Mouse (Mus musculus) G1E-ER4 (cell line): Measurements from ENCODE around the gene Tmem269. TPM values are rescaled to one million over a fixed set of nuclear protein-coding genes. Genes with fewer than 3 reads are reported as not detected.

Source experiments
- GATA1 ChIP-seq: IDR thresholded peaks from one replicate; pipeline ENCODE4 v1.8.0; 2012; ENCODE audit warnings: low read length, inconsistent platforms
- polyA plus RNA-seq: library from polyadenylated mRNA; stranded (reverse); fragments of >175 nt; gene quantifications from 2 replicates; pipeline ENCODE4 v1.2.3, GENCODE M21; 2012

Tmem269 gene
- polyA plus RNA-seq, 1 experiment, result not detected

DNA sequence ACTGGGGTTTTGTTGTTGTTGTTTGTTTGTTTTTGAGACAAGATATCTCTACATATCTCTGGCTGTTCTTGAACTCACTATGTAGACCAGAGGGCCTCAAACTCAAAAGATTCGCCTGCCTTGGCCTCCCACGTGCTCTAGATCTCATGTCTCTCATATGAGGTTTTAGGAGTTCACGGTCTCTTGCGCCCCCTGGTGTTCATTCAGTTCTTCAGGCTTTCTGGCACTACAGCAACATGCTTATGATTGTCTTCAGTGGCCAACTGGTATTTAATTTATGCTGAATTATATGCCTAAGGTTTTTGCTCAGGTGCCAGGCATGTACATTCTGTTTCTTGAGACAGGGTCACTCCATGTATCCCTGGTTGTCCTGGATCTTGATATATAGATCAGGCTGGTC, 50.4 kb downstream of the Tmem269 start:
- TF ChIP-seq GATA1, result no peak

DNA sequence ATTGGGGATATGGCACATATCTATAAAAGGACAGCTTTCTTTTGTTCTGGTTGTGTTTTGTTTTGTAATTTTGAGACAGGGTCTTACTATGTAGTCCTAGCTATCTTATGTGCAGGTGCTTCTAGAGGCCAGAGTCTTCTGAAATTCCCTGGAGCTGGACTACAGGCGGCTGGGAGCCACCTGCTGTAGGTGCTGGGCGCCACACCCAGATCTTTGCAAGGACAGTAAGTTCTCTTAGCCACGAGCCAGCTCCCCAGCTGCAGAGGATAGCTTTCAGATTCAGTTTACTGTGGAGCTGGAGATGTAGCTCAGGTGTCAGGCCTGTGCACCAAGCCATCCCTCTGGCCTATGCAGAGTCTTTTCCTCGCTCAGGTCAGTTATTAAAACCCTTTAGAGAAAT, 50.9 kb downstream of the Tmem269 start:
- TF ChIP-seq GATA1, result no peak

DNA sequence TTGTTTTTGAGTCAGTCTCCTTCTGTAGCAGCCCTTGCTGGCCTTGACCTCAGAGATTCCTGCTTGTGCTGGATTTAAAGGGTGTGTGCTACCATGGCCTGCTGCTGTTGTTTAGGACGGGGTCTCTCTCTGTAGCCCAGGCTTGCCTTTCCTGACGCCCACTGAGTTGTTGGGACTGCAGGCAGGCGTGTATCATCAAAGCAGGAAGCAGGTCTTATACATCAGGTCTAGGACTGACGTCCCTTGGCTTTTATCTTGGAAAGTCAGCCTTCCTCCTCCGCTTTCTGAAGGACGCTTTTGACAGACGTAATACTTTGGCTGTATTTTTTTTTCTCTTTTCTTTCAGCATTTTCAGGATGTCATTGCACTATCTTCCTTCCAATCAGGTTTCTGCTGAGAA, 52.1 kb downstream of the Tmem269 start:
- TF ChIP-seq GATA1, result no peak

DNA sequence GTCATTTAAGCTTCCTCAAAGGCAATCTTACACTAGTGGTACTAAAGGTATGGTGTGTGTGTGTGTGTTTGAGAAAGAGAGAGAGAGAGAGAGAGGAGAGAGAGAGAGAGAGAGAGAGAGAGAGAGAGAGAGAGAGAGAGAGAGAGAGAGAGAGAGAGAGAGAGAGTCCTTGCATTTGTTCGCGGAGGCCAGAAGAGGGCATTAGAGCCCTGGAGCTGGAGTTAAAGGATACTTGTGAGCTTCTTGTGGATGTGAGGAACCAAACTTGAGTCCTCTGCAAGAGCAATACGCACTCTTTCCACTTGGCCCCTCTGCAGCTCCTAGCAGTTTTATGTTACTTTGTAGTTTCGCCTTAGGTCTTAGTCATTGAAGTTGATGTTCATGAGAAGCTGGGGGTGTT, 55.0 kb downstream of the Tmem269 start:
- TF ChIP-seq GATA1, result no peak

DNA sequence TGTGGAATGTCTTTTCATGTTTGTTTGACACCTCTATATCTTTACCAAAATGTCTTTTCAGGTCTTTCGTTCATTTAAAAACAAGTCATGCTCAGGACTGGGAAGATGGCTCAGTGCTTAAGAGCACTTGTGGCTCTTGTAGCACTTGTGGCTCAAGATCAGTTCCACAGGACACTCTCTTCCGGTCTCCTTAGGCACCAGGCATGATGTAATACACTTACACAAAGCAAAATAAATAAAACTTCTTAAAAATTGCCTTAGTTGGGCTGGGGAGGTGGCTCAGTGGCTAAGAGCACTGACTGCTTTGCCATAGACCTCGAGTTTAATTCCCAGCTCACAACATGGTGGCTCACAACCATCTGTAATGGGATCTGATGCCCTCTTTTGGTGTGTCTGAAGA, 56.7 kb downstream of the Tmem269 start:
- TF ChIP-seq GATA1, result no peak

- TF ChIP-seq GATA1, result no peak
Measured at GRCm38 (mm10) chr4:119157891-119158290, 60.1 kb downstream of the Tmem269 start.

DNA sequence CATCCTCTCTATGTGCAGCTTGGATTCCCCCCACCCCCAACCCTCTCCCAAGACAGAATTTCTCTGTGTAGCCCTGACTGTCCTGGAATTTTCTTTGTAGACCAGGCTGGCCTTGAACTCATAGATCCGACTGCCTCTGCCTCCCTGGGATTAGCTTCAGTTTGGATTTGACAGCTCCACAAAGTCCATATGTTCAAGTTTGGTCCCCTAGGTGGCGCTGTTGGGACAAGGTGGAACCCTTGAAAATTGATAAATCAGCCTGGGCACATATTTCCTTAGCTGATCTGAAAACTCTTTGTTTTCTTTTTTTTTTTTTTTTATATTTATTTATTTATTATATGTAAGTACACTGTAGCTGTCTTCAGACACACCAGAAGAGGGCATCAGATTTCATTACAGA, 60.8 kb downstream of the Tmem269 start:
- no peak for TF ChIP-seq GATA1

Other genes with a start within 250 kb of the Tmem269 start
- gene Slc2a1, start 109.5 kb downstream of the Tmem269 start, polyA plus RNA-seq, result 62.4 and 63.7 TPM in 2 replicates
- 10.8 and 14.3 TPM in 2 replicates for gene Zfp691, start 44.0 kb downstream of the Tmem269 start, polyA plus RNA-seq
- 88.5 and 109 TPM in 2 replicates for gene Ermap, start 28.2 kb downstream of the Tmem269 start, polyA plus RNA-seq
- 446 and 491 TPM in 2 replicates for gene Svbp, start 22.9 kb downstream of the Tmem269 start, polyA plus RNA-seq
- gene AU022252, start 14.5 kb upstream of the Tmem269 start, polyA plus RNA-seq, result 11.9 and 15.2 TPM in 2 replicates
- gene P3h1, start 14.7 kb upstream of the Tmem269 start, polyA plus RNA-seq, result 7.2 and 8.1 TPM in 2 replicates
- gene Cldn19, start 37.2 kb upstream of the Tmem269 start, polyA plus RNA-seq, result not detected in 2 replicates
- gene Ybx1, start 76.4 kb upstream of the Tmem269 start, polyA plus RNA-seq, result 2,530 and 2,672 TPM in 2 replicates
- gene Ppih, start 102.3 kb upstream of the Tmem269 start, polyA plus RNA-seq, result 2.6 and 4.2 TPM in 2 replicates
- gene Ccdc30, start 197.3 kb upstream of the Tmem269 start, polyA plus RNA-seq, result not detected in 2 replicates
- gene Ppcs, start 204.2 kb upstream of the Tmem269 start, polyA plus RNA-seq, result 15.0 and 15.6 TPM in 2 replicates
- gene Zmynd12, start 204.6 kb upstream of the Tmem269 start, polyA plus RNA-seq, result 0.09 and 0.14 TPM in 2 replicates